Mouse (Mus musculus): ENCODE data around the gene Tead1.

Gene Tead1

DNA sequence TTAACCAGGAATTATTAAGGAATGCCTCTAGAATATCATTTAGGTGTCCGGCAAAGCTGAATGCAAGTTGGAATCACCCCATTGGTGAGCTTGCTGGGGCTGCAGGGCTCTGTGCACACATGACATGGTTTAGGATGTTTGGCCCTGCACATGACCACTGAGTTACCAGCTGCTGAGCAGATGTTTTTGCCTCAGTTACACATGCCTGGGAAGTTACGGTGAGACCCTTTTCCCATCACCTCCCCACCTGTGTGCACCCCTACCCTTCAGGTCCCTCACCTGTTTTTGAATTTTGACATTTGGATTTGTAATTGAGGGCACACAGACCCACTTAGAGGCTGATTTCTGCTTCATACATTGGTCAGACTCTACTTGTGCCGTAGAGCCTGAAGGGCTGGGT is 6.9 kb downstream of the Tead1 start:
- no peak for DNase-seq (ENCODE audit: low spot score in 2 of 2)

DNA sequence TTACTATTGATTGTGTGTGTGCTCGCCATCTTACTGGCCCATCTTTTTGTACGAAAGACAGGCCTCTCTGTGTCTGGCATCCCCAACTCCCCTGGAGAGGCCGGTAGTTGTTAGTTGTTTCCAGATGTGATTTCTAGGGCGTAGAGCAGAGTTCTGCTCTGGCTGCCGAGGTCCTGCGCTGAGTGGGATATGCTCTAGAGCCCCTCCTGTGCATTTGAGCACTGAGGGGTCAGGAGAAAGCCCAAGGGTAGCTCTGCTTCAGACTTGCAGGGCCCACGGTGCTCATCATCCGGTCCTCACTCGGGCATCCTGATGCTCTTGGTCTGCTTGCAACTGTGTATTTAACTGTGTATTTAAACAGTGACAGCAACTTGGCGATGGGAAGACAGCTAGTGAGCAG is 7.5 kb downstream of the Tead1 start:
- no peak for DNase-seq (ENCODE audit: low spot score in 2 of 2)

DNA sequence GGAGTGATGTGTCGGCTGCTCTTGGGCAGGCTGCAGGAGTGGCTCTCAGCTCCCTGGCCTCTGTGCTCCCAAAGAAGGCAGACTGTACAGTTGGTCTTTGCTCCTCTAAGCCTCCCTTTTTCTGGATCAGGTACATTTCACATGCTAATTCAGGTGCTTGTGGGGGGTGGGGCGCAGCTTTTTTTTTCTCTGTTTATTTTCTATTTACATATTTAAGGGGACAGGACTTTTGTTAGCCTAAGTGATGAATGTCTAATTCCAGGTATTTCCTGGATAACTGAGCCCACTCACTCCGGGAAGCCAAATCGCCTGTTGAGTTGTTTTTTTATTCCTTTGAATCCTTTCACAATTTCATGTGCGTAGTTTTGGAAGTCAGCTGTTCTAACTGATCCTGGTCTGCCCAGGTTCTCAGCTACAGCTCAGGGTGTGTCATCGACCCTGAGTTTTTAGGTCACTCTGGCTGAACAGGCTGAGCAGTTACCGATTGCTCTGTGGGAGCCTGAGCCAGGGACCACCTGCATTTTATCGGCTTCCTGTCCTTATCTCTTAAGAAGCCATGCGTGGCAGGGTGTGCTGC is 9.4 kb downstream of the Tead1 start:
- no peak for DNase-seq (ENCODE audit: low spot score in 2 of 2)

GRCm38 (mm10) chr7:112690836-112691781 is 12.0 kb downstream of the Tead1 start:
- DNase-seq (ENCODE audit: low spot score in 2 of 2) = no peak

GRCm38 (mm10) chr7:112693566-112693965 is 14.4 kb downstream of the Tead1 start:
- no peak for DNase-seq (ENCODE audit: low spot score in 2 of 2)

DNA sequence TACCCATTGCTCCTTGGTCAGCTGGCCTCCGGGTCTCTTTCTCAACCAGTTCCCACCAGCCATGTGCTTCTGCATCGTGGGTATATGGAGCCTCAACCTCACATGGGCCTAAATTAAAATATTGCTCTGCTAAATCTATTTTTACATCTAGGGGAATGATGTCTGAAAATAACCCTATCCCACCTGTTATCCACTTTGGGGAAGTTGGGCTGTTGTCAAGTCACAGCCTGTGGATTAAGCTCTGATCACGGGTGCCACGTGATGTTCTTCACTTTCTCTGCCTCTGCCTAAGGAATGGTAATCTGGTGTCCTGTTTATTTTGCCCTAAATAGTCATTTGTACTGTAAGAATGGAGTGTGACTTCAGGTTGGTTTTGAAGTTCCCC is 17.7 kb downstream of the Tead1 start:
- no peak for DNase-seq (ENCODE audit: low spot score in 2 of 2)

DNA sequence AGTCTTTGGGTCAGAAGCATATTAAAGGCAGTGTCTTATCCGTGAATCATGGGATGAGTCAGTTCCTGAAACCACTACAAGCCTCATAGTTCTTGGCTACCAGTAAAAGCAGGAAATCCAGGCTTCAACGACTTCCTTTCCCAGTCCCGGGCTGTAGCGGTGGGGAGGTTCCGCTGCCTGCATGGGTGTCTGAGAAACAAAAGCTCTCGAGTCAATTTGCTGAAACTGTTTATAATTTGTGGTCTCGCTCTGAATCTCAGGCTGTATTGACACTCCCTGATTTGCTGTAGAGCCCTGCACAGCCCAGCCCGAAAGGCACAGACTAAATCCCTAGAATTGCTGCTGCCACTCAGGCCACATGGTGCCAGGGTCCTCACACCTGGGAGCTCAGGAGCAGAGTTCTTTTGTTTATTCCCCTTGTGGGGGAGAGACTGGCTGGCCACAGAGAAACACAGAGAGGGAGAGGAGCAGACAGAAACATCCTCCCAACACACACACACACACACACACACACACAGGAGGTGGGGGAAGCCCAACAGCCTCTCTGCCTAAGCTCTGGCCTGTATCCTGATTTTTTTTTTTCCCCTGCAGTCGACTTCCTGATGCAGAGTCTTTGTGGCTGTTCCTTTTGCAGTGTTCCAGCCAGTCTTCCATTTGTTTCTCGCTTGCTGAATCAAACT is 18.2 kb downstream of the Tead1 start:
- DNase-seq (ENCODE audit: low spot score in 2 of 2) = no peak

GRCm38 (mm10) chr7:112700082-112700481 is 21.0 kb downstream of the Tead1 start:
- DNase-seq (ENCODE audit: low spot score in 2 of 2) = no peak

DNA sequence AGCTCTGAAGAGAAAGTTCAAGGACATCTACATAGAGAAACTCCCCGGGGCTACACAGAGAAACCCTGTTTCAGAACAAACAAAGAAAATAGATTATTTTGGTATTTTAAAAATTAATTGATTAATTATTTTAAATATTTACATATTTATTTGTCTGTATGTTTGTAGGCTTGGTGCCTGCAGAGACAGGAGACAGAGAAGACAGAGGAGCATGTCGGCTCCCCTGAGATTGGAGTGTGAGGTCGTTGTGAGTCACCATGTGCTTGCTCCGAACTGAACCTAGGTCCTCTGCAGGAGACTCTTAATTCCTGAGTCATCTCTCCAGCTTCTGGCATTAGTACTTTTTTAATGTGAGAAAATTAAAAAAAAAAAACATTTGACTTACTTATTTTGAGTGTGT is 24.2 kb downstream of the Tead1 start:
- no peak for DNase-seq (ENCODE audit: low spot score in 2 of 2)

- DNase-seq (ENCODE audit: low spot score in 2 of 2) = no peak
Observed at GRCm38 (mm10) chr7:112705870-112706269, 26.8 kb downstream of the Tead1 start.

- DNase-seq (ENCODE audit: low spot score in 2 of 2) = no peak
Observed at GRCm38 (mm10) chr7:112706756-112707155, 27.6 kb downstream of the Tead1 start.

GRCm38 (mm10) chr7:112710409-112711107 is 31.4 kb downstream of the Tead1 start:
- DNase-seq (ENCODE audit: low spot score in 2 of 2) = no peak

DNA sequence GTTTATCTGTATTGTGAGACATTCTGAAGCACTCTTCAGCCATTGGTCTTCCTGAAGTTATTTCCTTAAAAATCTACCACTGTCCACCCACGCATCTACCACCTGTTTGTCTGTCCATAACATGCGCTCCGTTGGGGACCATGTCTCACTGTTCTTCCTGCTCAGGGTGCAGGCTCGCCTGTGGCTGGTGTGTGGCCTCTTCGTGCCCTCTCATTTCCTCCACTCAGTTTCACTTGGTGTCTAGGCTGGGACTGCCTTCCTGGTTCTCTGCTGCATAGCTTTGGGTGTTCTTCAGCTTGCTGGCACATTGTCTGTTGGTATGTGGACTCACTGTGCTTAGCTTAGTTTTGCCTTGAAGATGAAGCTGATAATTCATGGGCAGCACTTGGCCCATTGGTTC is 32.9 kb downstream of the Tead1 start:
- no peak for DNase-seq (ENCODE audit: low spot score in 2 of 2)

DNA sequence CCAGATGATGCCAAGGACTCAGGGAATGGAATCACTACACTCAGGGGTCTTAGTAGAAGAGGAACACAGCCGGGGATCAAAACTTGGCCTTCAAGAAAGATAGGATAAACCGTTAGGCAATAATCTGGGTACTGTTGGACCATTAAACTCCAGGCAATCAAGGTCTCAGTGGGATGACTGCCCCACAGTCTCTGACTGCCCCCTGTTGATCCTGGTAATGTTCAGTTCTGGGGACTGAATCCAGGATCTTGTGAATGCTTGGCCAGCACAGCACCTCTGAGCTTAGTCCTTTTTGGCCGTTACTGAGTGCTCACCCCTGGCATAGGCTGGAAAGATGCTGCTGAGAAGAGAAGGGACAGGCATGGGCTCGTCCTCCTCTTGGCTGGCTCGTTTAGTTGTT is 34.4 kb downstream of the Tead1 start:
- DNase-seq (ENCODE audit: low spot score in 2 of 2) = no peak

- no peak for DNase-seq (ENCODE audit: low spot score in 2 of 2)
Observed at GRCm38 (mm10) chr7:112714783-112715182, 35.7 kb downstream of the Tead1 start.

GRCm38 (mm10) chr7:112716701-112717100 is 37.6 kb downstream of the Tead1 start:
- no peak for DNase-seq (ENCODE audit: low spot score in 2 of 2)

DNA sequence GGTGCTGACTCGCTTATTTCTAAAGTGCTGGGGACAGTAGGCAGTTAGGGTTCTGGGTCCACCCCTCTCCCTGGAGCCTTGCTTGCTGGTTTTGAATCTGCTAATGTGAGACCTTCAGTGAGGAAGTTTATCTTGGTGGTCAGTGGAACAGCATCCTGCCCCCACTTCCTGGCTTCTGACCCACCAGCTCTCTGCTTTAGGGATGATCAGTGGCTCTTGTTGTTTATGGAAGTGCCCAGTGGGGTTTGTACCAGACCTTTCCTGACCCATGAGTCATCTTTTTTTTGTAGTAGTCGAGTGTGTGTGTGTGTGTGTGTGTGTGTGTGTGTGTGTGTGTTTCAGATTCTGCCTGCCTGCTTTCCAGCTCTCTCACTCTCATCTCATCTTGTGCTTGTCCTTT is 38.6 kb downstream of the Tead1 start:
- DNase-seq (ENCODE audit: low spot score in 2 of 2) = no peak

GRCm38 (mm10) chr7:112719394-112720142 is 40.5 kb downstream of the Tead1 start:
- no peak for DNase-seq (ENCODE audit: low spot score in 2 of 2)

GRCm38 (mm10) chr7:112720143-112720988 is 41.2 kb downstream of the Tead1 start:
- DNase-seq (ENCODE audit: low spot score in 2 of 2) = peak; percentile 74 to 76

GRCm38 (mm10) chr7:112720989-112721337 is 41.8 kb downstream of the Tead1 start:
- no peak for DNase-seq (ENCODE audit: low spot score in 2 of 2)

DNA sequence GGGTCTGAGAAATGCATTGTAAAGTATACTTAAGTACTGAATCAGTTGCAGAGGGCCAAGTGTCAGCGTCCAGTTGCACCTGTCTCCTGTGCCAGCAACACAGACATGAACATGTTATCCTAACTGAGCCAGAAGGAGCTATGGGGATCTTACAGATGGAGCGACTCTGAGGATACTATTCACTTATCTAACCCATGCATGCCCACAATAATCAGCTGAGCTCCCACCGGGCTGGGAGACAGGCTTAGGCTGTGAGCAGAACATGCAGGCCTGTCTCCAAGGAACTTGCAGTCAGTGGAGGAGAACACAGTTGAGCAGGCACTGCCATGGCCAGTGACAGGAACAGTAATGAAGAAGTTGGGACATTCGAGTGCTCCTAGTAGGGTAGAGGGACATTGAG is 42.7 kb downstream of the Tead1 start:
- DNase-seq (ENCODE audit: low spot score in 2 of 2) = no peak

Measured in right cerebral cortex, adult 2 months (tissue).